Mouse (Mus musculus) cerebellum, adult 11-12 months (tissue): ENCODE results near the gene Pan3.

Experiments
- DNase-seq: peaks from one replicate; pipeline ENCODE4 v3.0.0; 2022

Gene Pan3

DNA sequence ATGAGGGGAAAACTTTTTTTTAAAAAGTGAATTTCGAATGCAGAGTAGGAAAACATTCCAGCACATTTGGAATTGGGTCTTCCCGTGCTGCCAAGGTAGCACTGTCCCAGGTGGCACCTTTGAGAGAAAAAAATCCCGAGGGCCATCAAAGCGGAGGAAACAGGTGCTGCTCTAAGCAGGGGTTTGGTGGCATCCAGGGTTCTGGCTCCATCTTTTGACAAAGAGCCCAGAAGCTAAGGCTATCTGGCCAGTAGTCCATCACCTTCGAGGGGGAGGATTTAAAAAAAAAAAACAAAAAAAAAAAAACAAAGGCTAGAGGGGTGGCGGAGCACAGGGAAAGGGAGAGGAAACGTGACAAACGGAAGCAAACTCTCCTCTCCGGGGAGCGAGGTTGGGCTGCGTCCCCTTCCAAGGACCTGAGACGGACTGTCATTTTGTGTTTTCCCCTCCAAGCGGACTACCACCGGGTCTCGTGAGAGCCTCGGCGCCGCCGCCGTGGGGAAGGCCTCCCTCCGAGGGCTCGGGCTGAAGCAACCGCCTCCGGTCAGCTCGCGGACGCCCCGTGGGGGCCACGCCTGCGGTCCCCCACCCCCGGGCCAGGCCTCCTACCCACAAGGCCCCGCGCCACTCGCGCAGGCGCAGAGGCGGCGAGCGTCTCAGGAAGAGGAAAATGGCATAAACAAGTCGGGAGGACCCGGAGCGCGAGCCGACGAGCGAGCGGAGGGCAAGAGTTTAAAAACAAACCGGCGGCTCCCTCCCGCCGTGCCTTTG lies at the start of gene Pan3:
TSS of gene Pan3 (plus strand) at position 627 of the 771 bp plus-strand sequence.
- DNase-seq, result peak; percentile 97

DNA sequence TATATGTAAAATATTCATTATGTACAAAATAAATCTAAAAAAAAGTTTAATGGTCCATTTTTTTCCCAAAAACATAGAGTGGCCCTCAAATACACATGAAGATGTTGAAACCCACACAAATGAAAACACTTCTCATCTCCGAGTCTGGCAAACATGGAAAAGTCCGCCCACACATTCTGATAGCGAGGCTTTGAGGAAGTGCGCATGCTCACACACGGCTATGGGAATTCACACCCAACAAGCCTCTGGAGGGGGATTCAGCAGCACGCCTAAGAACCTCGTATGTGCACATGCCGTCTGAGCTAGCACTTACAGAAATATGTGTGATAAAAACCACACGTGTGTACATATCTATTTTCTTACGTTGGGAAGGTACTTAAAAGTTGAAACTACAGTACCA lies 48.6 kb upstream of the Pan3 start:
- no peak for DNase-seq

DNA sequence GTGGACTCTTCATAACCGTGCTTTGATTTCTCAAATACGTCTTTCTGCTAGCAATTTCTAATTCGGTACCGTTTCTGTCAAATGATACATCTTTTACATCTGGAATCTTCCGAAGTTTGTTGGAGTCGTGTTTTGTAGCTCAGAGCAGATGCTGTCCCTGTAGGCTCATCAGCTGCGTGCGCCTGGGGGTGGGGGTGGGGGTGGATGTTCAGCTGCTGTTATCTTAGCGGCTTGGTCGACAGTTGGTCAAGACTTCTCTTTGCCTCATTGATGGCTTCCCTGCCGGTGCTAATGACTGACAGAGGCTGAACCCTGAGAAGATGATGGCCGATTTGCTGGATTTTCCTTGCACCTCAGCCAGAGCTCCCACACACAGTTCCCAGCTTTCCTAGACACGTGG lies 43.1 kb upstream of the Pan3 start:
- no peak for DNase-seq

DNA sequence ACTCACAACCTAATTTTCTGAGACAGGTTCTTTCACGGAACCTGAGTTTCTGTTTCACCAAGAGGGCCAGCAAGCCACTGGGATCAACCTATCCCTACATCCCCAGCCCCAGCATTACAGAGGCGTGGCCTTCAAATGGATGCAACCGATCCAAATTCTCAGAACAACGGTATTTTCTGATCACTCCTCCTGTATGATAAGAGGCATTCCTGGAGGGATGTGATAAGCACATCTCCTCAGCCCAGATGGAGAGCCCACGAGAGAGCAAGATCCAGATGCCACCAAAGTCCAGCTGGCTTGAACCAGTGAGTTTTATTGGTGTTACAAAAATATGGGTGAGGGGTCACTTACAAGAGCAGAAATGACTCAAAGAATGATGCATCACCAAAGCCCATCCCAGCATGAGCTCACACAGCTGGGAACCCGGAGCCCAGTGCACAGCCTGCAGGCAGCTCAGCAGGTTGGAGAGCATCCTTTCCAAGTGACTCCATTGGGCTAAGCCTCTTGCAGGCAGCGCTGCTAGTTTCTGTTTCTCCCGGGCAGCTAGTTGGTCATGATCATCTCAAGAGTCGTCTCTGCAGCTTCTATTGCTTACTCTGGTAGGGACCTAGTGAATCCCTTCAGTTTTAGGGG lies 41.5 kb upstream of the Pan3 start:
- no peak for DNase-seq

DNA sequence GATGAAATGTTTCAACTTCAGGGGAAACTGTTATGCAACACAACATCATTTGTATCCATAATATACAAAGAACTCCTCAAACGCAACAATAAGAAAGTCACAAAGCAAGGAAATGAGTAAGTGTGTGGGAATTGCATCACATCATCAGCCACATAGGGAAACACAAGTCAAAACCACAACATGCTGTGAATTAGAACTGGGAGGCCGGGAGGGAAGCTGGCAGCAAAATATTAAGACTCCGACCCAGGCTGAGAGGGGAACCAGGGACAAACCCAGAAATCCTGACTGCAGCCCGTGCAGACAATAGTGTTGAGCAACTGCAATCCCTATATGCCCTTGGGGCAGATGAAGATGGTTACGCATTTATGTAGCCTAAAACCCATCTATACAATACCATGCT lies 40.9 kb upstream of the Pan3 start:
- DNase-seq, result no peak

DNA sequence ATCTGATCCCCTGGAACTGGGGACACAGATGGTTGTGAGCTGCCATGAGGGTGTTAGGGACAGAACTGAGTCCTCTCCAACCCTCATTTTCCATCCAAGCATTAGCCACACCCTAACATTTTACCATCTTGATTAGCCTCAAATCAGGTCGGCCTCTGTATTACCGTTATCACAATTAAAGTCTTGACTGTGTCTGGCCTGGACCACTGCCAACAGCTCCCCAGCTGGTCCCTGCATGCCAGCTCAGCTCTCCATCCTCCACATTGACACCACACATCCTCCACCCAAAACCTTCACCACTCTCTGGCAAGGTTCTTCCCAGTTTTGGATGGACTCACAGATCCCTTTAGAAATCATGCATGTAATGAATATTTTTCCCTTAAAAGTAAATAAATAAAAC lies 39.2 kb upstream of the Pan3 start:
- DNase-seq, result no peak

DNA sequence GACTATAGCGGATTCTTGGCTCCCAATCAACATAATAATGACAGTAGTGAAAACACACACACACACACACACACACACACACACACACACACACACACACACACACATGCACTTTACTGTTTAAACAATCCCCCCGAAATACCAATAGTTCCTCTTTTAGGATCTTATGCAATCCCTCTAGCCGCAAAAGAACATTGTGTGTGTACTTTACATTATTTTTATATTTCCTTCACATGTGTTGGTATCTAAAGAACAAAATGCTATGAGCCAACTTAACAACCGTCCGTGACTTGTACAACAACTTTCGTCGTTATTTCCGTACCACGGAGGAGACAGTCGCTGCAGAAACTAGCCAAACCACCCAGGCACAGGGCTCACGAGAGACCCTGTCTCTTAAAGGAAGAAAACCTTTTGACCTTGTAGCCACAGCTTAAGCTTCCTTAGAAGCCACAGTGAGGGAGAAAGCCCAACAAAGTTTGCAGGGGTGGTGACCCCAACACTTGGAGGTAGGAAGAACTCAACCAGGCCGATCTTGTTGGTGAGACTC lies 37.2 kb upstream of the Pan3 start:
- DNase-seq, result no peak

DNA sequence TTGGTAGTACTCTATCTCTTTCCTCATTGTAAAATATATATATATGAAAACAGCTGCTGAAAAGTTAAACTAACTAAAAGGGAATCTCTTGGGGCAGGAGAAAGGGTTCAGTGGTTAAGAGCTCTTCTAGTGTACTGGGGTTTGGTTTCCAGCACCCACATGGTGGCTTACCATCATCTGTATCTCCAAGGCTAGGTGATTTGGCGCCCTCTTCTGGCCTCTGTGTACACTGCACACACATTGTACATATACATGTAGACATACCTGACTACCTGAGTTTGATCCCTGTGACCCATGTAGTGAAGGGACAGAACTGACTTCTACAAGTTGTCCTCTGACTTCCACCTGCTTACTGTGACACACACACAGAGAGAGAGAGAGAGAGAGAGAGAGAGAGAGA lies 34.9 kb upstream of the Pan3 start:
- DNase-seq, result no peak

DNA sequence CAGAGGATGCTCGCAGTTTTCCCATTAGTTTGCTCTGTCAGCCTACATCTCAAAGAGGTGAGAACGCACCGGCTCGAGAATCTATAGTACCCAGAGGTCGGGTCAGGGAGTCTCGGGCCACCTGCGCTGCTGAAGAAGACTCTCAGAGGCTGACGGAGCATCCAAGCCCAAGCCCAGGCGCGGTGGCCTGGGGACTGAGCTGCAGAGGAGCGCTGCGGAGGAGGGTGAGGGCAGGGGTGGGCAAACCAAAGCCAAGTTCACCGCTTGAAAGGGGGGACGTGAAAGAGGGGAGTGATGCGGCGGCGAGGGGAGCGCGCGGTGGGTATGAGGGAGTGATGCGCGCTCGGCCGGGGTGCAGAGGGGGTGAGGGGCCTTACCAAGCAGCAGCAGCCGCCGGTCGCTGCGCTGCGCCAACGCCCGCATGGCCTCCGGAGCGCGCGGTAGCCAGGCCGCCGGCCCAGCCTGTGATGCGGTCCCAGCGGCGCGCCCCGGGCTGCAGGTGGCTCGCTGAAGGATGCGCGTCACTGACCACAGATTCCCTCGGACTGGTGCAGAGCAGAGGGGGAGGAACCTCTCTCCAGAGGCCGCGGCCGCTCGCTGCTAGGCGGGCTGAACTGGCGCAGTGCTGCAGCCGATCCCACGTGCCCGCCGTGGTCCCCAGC lies 30.0 kb upstream of the Pan3 start, which contains the start of gene Flt3:
TSS of gene Flt3 (minus strand) at position 647 of the 662 bp plus-strand sequence.
- peak; percentile 60 for DNase-seq

DNA sequence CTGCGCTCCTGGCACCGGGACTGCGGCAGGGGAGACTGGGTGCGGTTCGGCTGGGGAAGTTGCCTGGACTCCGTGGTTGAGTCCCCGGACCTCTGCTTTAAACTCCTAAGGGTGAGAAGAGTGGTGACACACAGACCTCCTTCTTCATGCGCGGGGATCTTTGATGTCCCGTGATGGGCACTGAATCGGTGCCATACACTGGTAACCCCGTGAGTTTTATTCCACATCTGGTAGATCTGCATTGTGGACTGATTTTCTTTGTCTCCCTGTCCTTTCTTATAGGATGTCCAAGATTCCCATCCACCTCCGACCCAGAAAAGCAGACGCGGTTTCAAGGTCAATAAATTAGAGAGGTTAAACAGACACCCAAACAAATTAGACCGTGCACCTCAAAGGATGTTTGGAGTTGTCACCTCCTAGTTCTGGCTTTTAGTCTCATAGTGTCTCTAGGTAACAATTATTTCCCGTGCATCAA lies 29.4 kb upstream of the Pan3 start:
- DNase-seq, result no peak

DNA sequence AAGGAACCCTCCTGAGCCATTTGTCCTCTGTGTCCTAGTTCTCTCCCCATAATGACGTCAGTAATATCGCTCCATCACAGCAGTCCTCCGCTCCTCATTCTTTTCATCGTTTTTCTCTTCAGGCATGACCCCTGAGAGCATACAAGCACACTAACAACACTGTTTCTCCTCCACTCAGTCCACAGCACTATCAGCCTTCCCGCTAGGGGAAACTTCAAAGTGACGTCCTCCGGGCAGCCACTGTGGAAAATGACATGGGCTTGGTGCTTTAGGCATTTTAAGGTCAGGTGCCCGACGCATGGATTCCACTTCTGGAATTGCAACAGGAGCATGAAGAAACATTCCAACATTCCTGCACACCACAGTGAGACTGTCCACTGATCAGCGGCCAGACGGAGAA lies 28.9 kb upstream of the Pan3 start:
- no peak for DNase-seq

DNA sequence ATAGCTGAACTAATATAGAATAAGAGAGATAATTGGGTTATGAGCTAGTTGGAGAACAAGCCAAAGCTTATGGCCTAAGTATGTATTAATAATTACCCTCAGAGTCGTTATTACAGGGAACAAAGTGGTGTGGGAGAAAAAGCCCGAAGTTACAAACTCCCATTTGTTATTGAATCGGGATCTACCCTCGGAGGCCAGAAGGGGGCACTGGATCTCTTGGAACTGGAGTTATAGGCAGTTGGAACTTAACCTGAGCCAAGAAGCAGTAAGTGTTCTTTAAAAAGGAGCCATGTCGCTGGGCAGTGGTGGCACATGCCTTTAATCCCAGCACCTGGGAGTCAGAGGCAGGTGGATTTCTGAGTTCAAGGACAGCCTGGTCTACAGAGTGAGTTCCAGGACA lies 27.5 kb upstream of the Pan3 start:
- DNase-seq, result peak; percentile 55

DNA sequence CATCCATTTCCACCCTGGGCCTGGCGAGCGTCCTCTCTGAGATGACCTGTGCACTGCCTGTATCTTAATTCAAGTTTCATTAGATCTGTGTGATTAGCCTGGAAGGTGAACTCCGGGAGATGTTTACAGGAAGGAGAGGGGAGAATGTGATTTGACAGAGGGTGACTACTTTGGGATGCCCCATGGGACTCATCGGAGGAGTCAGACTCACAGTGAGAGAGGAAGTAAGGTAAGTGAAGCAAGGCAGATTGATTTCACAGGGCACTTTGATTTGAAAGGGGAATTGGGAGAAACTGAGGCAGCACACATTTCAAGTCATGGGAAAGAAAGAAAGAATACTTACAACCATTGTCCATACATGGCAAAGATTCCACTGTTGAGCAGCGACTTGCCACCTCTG lies 23.8 kb upstream of the Pan3 start:
- DNase-seq, result no peak

DNA sequence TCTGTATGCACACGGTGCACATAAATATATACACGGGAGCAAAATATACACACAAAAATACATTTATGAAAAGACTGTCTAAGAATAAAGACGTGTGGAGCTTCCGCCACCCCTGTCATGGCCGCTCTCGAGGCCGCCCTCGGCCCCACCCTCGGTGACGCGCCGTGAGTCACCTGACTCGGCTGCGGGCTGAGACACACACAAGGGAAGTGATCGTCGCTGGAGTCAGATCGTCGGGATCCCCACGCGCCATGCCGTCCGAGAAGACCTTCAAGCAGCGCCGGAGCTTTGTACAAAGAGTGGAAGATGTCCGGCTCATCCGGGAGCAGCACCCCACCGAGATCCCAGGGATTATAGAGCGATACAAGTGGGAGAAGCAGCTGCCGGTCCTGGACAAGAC lies 21.2 kb upstream of the Pan3 start:
- no peak for DNase-seq

DNA sequence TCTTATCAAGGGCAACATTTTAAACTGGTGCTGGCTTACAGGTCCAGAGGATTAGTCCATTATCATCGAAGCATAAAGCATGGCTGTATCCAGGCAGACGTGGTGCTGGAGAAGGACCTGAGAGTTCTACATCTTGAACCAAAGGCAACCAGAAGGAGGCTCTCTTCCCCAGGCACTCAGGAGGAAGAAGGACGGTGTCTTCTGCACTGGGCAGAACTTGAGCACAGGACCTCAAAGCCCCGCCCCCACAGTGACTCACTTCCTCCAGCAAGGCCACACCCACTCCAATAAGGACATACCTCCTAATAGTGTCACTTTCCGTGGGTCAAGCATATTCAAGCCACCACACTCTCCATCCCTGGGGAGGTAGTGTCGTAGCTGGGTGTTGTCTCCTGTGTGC lies 19.4 kb upstream of the Pan3 start:
- DNase-seq, result no peak

DNA sequence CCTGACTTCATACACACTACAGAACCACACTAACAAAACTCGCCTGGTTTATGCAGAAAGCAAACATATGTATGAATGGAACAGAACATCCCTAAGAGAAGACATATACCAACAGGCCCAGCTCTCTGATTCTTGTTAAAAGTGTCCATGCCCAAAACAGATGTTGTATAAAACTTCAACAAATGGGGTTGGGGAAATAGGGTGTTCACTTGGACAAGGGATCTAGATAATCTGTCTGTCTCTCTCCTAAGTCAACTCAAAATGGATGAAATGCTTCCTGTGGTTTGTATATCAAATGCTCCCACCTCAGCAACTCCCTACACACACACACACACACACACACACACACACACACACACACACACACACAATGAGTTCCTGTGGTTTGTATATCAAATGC lies 12.0 kb upstream of the Pan3 start:
- DNase-seq, result no peak

DNA sequence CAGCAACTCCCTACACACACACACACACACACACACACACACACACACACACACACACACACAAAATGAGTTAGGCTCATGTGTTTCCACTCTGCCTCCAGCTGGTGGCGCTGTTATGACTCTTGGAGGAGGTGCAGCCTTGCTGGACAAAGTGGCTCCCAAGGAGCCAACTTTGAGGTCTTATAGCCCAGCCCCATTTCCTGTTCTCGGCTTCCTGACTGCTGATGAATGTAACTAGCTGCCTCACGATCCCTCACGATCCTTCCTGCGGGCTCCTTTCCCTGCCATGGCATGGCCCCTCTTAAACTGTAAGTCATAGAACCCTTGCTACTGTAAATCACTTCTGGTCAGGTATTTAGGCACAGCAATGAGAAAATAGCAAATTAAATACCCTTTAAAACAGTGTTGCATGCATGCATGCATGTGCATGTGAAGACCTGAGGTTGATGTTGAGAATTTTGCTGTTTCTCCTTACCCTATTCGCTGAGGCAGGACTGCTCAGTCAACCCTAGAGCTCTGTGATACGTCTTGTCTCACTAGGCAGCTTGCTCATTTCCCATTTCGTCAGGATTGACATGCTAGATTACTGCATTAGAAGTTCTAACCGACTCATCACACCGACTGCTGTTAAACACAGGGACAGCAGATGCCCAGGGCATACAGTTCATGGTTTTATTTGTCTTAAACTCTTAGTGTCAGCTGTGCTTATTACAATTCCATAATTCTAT lies 11.4 kb upstream of the Pan3 start:
- no peak for DNase-seq

DNA sequence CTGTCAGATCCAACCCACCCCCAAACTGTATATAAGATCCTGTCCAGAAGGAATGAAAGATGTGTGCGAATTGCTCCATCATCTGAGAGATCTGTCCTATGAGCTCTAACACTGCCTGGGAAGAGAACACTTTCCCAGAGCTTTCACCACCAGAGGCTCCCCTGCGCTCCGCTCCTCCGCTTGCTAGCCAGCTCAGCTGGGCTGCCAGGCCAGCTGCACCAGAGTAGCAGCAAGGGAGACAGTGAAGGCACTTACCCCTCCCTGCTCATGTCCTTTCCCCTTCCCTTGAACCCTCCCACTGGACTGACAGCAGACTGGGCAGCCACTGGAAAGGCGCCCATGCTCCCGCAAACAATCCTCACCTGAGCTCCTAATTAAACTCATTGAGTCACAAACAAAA lies 6.3 kb upstream of the Pan3 start:
- no peak for DNase-seq

DNA sequence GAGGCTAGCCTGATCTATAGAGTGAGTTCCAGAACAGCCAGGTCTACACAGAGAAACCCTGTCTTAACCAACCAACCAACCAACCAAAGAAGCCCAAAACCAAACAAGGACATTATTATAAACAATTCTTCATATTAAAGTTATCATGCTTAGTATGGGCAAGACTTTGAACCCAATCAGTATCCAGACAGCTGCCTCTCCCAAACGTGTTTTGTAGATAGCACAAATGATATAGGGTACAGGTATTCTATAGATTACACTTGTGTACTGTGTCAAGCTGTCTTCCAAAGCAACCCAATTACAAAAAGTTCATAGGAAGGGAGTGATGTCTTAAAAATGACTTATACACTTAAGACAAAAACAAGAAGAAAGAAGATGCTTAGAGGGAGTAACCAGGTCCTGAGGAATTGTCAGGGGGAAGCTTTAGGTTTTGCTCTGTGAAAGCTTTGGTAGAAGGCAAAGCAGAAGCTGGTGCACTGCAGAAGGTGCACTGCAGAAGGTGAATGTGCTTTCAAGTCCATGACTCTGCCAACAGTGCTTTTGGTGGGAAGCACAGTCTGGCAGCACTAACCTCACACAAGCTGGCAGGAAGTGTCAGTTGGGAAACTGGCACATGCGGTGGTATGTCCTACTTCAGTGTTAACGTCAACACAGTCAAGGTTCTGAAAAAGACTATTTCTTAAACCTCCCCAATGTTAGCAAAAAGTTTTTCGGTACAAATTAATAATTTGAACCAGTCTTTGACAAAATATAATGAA lies 3.7 kb upstream of the Pan3 start:
- peak; percentile 87 for DNase-seq

DNA sequence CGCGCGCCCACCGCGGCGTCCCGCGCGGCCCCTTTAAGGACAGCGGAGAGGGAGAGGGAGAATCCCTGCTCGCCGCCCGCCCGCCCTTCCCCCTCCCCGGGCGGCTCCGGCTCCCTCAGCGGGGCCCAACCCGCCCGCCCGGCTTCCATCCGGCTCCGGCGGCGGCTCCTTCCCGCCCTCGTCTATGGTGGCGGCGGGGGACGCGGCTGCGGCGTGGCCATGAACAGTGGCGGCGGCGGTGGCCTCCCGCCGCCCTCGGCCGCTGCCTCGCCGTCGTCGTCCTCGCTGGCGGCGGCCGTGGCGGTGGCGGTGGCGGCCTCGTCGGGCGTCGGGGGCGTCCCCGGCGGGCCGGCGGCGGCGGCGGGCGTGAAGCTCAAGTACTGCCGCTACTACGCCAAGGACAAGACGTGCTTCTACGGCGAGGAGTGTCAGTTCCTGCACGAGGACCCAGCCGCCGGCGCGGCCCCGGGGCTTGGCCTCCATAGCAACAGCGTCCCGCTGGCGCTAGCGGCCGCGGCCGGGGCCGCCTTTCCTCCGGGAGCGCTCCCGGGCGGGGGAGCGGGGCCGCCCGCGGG lies 487 bp downstream of the Pan3 start:
- DNase-seq, result peak; percentile 64

DNA sequence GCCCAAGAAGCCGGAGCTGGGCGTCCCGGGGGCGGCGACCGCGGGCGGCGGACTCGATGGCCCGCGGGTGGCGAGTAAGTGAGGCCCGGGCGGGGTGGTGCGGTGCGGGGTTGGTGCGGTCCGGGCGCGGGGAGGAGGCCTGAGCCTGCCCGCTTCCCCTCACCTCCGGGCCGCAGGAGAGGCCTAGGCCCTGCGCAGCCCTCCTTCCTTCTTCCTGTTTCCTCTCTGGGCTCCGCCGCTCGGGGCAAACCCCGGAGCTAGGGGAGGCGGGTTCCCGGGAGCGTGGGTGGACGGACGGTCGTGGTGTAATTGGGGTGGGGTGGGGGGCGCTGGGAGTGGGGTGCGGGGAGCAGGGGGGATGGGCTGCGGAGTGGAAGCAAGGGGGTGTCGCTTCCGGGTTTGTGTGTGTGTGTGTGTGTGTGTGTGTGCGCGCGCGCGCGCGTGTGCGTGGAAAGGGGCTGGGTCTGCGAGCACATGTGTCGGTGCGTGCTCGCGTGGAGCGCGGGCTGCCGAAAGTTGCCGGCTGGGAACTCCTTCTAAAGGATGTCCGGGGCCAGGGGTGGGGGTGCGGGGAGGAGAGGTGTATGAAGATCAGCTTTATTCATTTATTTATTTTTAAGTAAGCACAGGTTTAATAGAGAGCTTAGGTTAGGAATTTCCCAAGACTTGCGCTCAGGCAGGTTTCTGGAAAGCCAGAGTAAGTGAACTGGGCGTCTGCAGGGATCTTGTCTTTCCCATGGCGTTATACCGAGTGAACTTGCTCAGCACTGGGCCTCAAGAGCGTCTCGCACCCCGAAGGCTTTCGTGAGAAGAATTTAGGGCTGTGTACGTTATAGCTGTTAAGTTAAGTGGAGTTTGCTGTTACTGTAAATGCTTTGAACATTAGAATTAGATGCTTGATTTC lies 1.2 kb downstream of the Pan3 start:
- peak; percentile 80 for DNase-seq
